Mouse (Mus musculus) MEL (cell line): ENCODE results near the gene Stra8. TPM values are rescaled to one million over a fixed set of nuclear protein-coding genes. Genes with fewer than 3 reads are reported as not detected.

Experiments used
- DNase-seq: peaks from one replicate; pipeline ENCODE4 v3.0.0; 2011; ENCODE audit warnings: low read depth, low spot score
- H3K27ac ChIP-seq: 2 replicates; pipeline ENCODE4 v1.5.1; 2012; ENCODE audit warnings: low read depth, mild to moderate bottlenecking, control low read depth, low read length, moderate library complexity; ENCODE audit not compliant: control insufficient read depth
- H3K27me3 ChIP-seq, 2 experiments: fragments of 150-350 bp in 1 of 2; sonication (generic) in 1 of 2; 2 replicates each; pipeline ENCODE4 v1.6.1; 2012; ENCODE audit warnings: low read length in 2 of 2, mild to moderate bottlenecking in 2 of 2, improper control_type of control experiment in 1 of 2, moderate library complexity in 1 of 2; ENCODE audit not compliant: insufficient read depth in 2 of 2, control insufficient read depth in 1 of 2
- H3K36me3 ChIP-seq, 2 experiments: 2 replicates each; pipeline ENCODE4 v1.6.1; 2012 to 2014; ENCODE audit warnings: low read length in 2 of 2, improper control_type of control experiment in 1 of 2, inconsistent platforms in 1 of 2, mild to moderate bottlenecking in 1 of 2; ENCODE audit not compliant: insufficient read depth in 2 of 2, control insufficient read depth in 1 of 2
- H3K4me1 ChIP-seq, 2 experiments: fragments of 150-350 bp in 1 of 2; sonication (generic) in 1 of 2; 2 replicates each; pipeline ENCODE4 v1.6.1; 2012; ENCODE audit warnings: low read length in 2 of 2, improper control_type of control experiment in 1 of 2, mild to moderate bottlenecking in 1 of 2; ENCODE audit not compliant: insufficient read depth in 2 of 2, control insufficient read depth in 1 of 2
- H3K4me3 ChIP-seq, 2 experiments: fragments of 150-350 bp in 1 of 2; sonication (generic) in 1 of 2; 2 replicates each; pipeline ENCODE4 v1.5.1; 2012; ENCODE audit warnings: low read depth in 2 of 2, low read length in 2 of 2, mild to moderate bottlenecking in 2 of 2, moderate library complexity in 2 of 2, control low read depth in 1 of 2, improper control_type of control experiment in 1 of 2; ENCODE audit not compliant: control insufficient read depth in 1 of 2, insufficient read depth in 1 of 2
- H3K79me2 ChIP-seq: 2 replicates; pipeline ENCODE4 v1.6.1; 2012; ENCODE audit warnings: mild to moderate bottlenecking, low read length, moderate library complexity; ENCODE audit not compliant: control insufficient read depth, poor library complexity, insufficient read depth
- H3K9ac ChIP-seq: 2 replicates; pipeline ENCODE4 v1.6.1; 2012; ENCODE audit warnings: low read depth, mild to moderate bottlenecking, control low read depth, low read length, moderate library complexity; ENCODE audit not compliant: control insufficient read depth, poor library complexity, severe bottlenecking
- H3K9me3 ChIP-seq: fragments of 150-350 bp; sonication (generic); replicated peaks from 2 replicates; pipeline ENCODE4 v1.6.1; 2012; ENCODE audit warnings: mild to moderate bottlenecking, low read length, improper control_type of control experiment, moderate library complexity; ENCODE audit not compliant: insufficient read depth
- CHD1 ChIP-seq: IDR thresholded peaks from 2 replicates; pipeline ENCODE4 v1.6.1; 2012; ENCODE audit warnings: low read depth, mild to moderate bottlenecking, inconsistent platforms, low read length, improper control_type of control experiment
- ELF1 ChIP-seq: IDR thresholded peaks from 2 replicates; pipeline ENCODE4 v1.6.1; 2014; ENCODE audit warnings: low read depth, mild to moderate bottlenecking, inconsistent platforms, low read length, improper control_type of control experiment, moderate library complexity
- EP300 ChIP-seq, 2 experiments: IDR thresholded peaks; 2 replicates each; pipeline ENCODE4 v1.6.1; 2011; ENCODE audit warnings: improper control_type of control experiment in 2 of 2, low read length in 2 of 2, low read depth in 1 of 2, mild to moderate bottlenecking in 1 of 2
- ETS1 ChIP-seq: IDR thresholded peaks from 2 replicates; pipeline ENCODE4 v1.6.1; 2012; ENCODE audit warnings: low read depth, mild to moderate bottlenecking, inconsistent platforms, low read length, improper control_type of control experiment, moderate library complexity
- KAT2A ChIP-seq: conservative IDR thresholded peaks from 2 replicates; pipeline ENCODE4 v1.6.1; 2012; ENCODE audit warnings: low read depth, low read length, improper control_type of control experiment, inconsistent platforms
- MAFK ChIP-seq: IDR thresholded peaks from 2 replicates; pipeline ENCODE4 v1.6.1; 2011; ENCODE audit warnings: low read depth, mild to moderate bottlenecking, low read length, improper control_type of control experiment, borderline replicate concordance
- MYB ChIP-seq: IDR thresholded peaks from 2 replicates; pipeline ENCODE4 v1.6.1; 2011; ENCODE audit warnings: mild to moderate bottlenecking, low read depth, low read length, improper control_type of control experiment
- NELFE ChIP-seq: IDR thresholded peaks from 2 replicates; pipeline ENCODE4 v1.6.1; 2011; ENCODE audit warnings: low read depth, low read length, improper control_type of control experiment
- POLR2AphosphoS5 ChIP-seq: IDR thresholded peaks from 2 replicates; pipeline ENCODE4 v1.6.1; 2012; ENCODE audit warnings: low read depth, borderline replicate concordance, mild to moderate bottlenecking, inconsistent platforms, low read length, moderate library complexity, mixed read lengths
- RAD21 ChIP-seq: IDR thresholded peaks from 2 replicates; pipeline ENCODE4 v1.6.1; 2011; ENCODE audit warnings: mild to moderate bottlenecking, low read depth, low read length, improper control_type of control experiment
- RCOR1 ChIP-seq: IDR thresholded peaks from 2 replicates; pipeline ENCODE4 v1.6.1; 2012; ENCODE audit warnings: low read depth, mild to moderate bottlenecking, inconsistent platforms, low read length, improper control_type of control experiment
- SIN3A ChIP-seq: IDR thresholded peaks from 2 replicates; pipeline ENCODE4 v1.6.1; 2012; ENCODE audit warnings: low read length, improper control_type of control experiment, inconsistent platforms
- TCF12 ChIP-seq: IDR thresholded peaks from 2 replicates; pipeline ENCODE4 v1.6.1; 2014; ENCODE audit warnings: low read depth, mild to moderate bottlenecking, inconsistent platforms, low read length, improper control_type of control experiment, moderate library complexity
- UBTF ChIP-seq: IDR thresholded peaks from 2 replicates; pipeline ENCODE4 v1.6.1; 2012; ENCODE audit warnings: low read depth, mild to moderate bottlenecking, inconsistent platforms, low read length, improper control_type of control experiment, moderate library complexity, borderline replicate concordance; ENCODE audit not compliant: insufficient read depth
- USF1 ChIP-seq: IDR thresholded peaks from 2 replicates; pipeline ENCODE4 v1.6.1; 2014; ENCODE audit warnings: low read depth, mild to moderate bottlenecking, inconsistent platforms, low read length, improper control_type of control experiment, moderate library complexity
- USF2 ChIP-seq, 2 experiments: IDR thresholded peaks; 2 replicates each; pipeline ENCODE4 v1.6.1; 2011 to 2012; ENCODE audit warnings: improper control_type of control experiment in 2 of 2, low read length in 2 of 2, borderline replicate concordance in 1 of 2, inconsistent platforms in 1 of 2, low read depth in 1 of 2, mild to moderate bottlenecking in 1 of 2; ENCODE audit not compliant: insufficient read depth in 1 of 2
- ZC3H11A ChIP-seq: IDR thresholded peaks from 2 replicates; pipeline ENCODE4 v1.6.1; 2012; ENCODE audit warnings: low read depth, mild to moderate bottlenecking, inconsistent platforms, low read length, improper control_type of control experiment
- ZKSCAN1 ChIP-seq: IDR thresholded peaks from 2 replicates; pipeline ENCODE4 v1.6.1; 2012; ENCODE audit warnings: low read depth, mild to moderate bottlenecking, inconsistent platforms, low read length, improper control_type of control experiment, moderate library complexity
- ZMIZ1 ChIP-seq: IDR thresholded peaks from 2 replicates; pipeline ENCODE4 v1.6.1; 2012; ENCODE audit warnings: low read depth, mild to moderate bottlenecking, inconsistent platforms, low read length, improper control_type of control experiment, moderate library complexity
- polyA plus RNA-seq, 2 experiments: library from polyadenylated mRNA; stranded (reverse) in 1 of 2; unstranded in 1 of 2; fragments of >175 nt in 1 of 2; fragments of >200 nt in 1 of 2; gene quantifications; 2 replicates each; pipeline versions ENCODE4 v1.2.1 to v1.2.4; 2012; ENCODE audit warnings: low replicate concordance in 2 of 2, low read depth in 1 of 2; ENCODE audit not compliant: insufficient read length in 2 of 2, insufficient read depth in 1 of 2, missing spikeins in 1 of 2
- total RNA-seq: library from RNA; depleted of rRNA; stranded (reverse); fragments of 300-350 nt; gene quantifications from 2 replicates; pipeline ENCODE4 v1.2.3, GENCODE M21; 2012

Stra8 gene
- total and polyA plus RNA-seq, 3 experiments: not detected

DNA sequence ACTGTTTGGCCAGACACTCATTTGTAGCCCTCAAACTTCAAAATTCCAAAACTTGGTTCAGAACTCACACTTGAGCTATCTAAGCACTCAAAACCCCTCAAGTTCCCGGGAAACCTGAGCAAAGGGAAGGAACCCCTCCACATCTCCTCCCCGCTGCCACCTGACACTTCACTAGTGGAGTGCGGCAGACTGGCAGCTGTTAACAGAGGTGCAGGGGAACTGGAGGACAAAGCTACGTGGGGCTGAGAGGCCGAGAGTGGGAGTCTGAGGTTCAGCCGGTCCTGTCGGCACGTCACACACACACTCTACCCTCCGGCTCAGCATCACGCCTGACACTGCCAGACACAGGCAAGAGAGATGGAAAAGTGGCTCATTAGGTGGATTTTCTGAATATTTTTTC, 16.1 kb upstream of the Stra8 start:
- Histone ChIP-seq H3K9ac (no peak overlapping the region), H3K4me1 (peaks cover 4 to 41% of the 10 kb centered on the region in 2 experiments), H3K9me3 (no peaks in the 10 kb centered on the region), H3K79me2 (no peaks in the 10 kb centered on the region; the same call in 1 of the 2 replicates), H3K36me3 (peaks cover 0 to 31% of the 10 kb centered on the region in 2 experiments; a peak in 3 of 4 replicates), H3K27me3 (no peaks in the 10 kb centered on the region), H3K27ac (no peak overlapping the region), H3K4me3 (no peak overlapping the region)
- no peak for DNase-seq
- TF ChIP-seq ZMIZ1 (no peak), RCOR1 (no peak), TCF12 (no peak), UBTF (no peak), ZKSCAN1 (no peak), USF1 (no peak), EP300 (IDR thresholded peaks at IDR 0.05; ENCODE audit: low read depth in 1 of 2, low read length in 2 of 2) (no peak), KAT2A (no peak), NELFE (no peak), ZC3H11A (no peak), ETS1 (no peak), MAFK (no peak), ELF1 (no peak), POLR2AphosphoS5 (no peak), RAD21 (no peak)
- TF ChIP-seq, all 39 proteins: peak for 0

DNA sequence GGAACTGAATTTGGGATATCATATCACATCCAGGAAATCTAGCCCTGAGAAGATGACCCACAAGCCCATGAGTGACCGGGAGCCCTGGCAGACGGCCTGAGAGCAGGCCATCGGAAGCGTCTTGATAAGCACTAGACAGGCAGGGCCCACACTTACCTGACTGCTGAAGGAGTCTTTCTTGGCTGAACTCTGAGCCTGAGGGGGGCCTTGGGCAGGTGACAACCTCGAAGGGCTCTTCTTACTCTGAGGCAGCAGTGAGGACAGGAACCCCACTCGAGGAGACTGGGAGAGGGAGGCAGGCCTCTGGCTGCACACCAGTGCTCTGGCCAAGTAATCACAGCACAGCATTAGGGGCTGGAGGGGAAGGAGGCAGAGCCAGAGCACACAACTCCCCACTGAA, 15.6 kb upstream of the Stra8 start:
- no peak for DNase-seq
- Histone ChIP-seq H3K4me1 (peaks cover 2 to 41% of the 10 kb centered on the region in 2 experiments), H3K9me3 (no peaks in the 10 kb centered on the region), H3K27ac (no peak overlapping the region), H3K9ac (no peak overlapping the region), H3K36me3 (peaks cover 0 to 32% of the 10 kb centered on the region in 2 experiments; a peak in 3 of 4 replicates), H3K27me3 (no peaks in the 10 kb centered on the region), H3K79me2 (no peaks in the 10 kb centered on the region; the same call in 1 of the 2 replicates), H3K4me3 (no peak overlapping the region)
- TF ChIP-seq SIN3A: no peak
- TF ChIP-seq MYB: no peak
- no peak for TF ChIP-seq USF2 (IDR thresholded peaks at IDR 0.05; ENCODE audit: borderline replicate concordance in 1 of 2, insufficient read depth in 1 of 2, low read depth in 1 of 2, low read length in 2 of 2)
- TF ChIP-seq USF1: no peak
- TF ChIP-seq CHD1: no peak
